Mouse (Mus musculus) heart, adult 8-10 months (tissue): ENCODE results near the gene Procr. TPM values are rescaled to one million over a fixed set of nuclear protein-coding genes. Genes with fewer than 3 reads are reported as not detected.

Experiments used
- DNase-seq: peaks from one replicate; pipeline ENCODE4 v3.0.0; 2022; ENCODE audit warnings: low spot score
- total RNA-seq, 4 experiments: library from RNA; stranded (reverse); gene quantifications; 2 replicates each; pipeline ENCODE4 v1.2.4; 2022

Procr gene
- total RNA-seq, 4 experiments from 2014 or later, result 1.9 to 2.8 (median 2.3) TPM

DNA sequence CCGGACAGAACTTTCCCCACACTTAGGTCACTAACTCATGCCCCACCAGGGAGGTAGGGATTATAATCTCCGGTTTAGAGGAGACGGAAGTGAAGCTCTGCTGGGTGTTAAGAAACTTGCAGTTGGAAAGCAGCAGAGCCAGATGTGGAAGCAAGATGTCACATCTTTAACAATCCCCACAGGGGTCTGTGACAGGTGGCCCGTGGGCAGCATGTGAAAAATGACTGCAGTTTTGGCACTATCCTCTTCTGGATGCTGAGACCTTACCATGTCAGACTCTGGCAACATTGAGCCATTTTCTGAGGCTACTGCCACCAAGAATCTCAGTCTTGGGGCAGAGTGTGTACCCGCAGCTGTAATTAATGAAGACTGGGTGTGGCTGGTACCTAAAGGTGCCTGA lies 53.1 kb downstream of the Procr start:
- DNase-seq, result no peak

Other genes starting within 250 kb of the Procr start
- gene Acss2, start 233.2 kb upstream of the Procr start, total RNA-seq, result 10 to 100 TPM; 30.9 to 37.7 (median 35.5) TPM
- 1 to 10 TPM in 1 of 4 experiments, under 1 TPM in 3; 0.62 to 1.0 (median 0.85) TPM for gene Ggt7, start 232.9 kb upstream of the Procr start, total RNA-seq
- gene Gss, start 158.3 kb upstream of the Procr start, total RNA-seq, result 10 to 100 TPM; 14.2 to 15.6 (median 14.6) TPM
- gene Myh7b, start 139.9 kb upstream of the Procr start, total RNA-seq, result 10 to 100 TPM; 21.9 to 55.5 (median 33.1) TPM
- gene Trpc4ap, start 58.7 kb upstream of the Procr start, total RNA-seq, result 10 to 100 TPM; 85.4 to 95.8 (median 88.4) TPM
- 1 to 10 TPM; 5.7 to 7.8 (median 6.4) TPM for gene Edem2, start 21.6 kb upstream of the Procr start, total RNA-seq
- not detected for gene Gm17581, start 15.3 kb upstream of the Procr start, total RNA-seq
- not detected for gene Mmp24, start 24.2 kb downstream of the Procr start, total RNA-seq
- 10 to 100 TPM; 29.8 to 40.2 (median 35.1) TPM for gene BC029722, start 68.3 kb downstream of the Procr start, total RNA-seq
- gene Eif6, start 75.8 kb downstream of the Procr start, total RNA-seq, result 10 to 100 TPM; 44.2 to 65.1 (median 54.3) TPM
- gene Fam83c, start 83.7 kb downstream of the Procr start, total RNA-seq, result not detected
- gene Uqcc1, start 179.2 kb downstream of the Procr start, total RNA-seq, result 100 to 1,000 TPM; 275 to 349 (median 295) TPM
- not detected for gene Gm15557, start 189.6 kb downstream of the Procr start, total RNA-seq
- gene Gdf5, start 194.2 kb downstream of the Procr start, total RNA-seq, result not detected
- gene Cep250, start 205.3 kb downstream of the Procr start, total RNA-seq, result 1 to 10 TPM; 4.1 to 8.8 (median 6.0) TPM